ENCODE assay signal across 17 mouse cellular contexts in the genomic region with DNA sequence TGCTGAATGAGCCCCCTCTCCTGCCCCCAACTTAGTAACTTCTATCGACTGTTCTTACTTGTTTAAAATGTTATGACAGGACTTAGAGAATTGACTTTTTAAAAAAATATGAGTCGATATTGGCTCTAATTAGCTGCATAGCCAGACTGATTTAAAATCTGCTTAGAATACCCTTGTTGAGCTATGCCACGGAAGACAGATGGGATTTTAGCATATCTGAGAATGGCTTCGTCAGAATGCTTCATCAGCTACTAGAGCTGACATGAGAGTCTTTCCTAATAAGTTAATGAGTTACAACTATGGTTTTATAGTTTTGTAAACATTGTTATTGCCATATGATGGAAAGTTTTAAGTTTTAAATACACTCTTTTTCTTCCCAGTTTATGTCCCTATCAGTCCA. TPM values are rescaled to one million over a fixed set of nuclear protein-coding genes. Genes with fewer than 3 reads are reported as not detected.
DNase-seq lines count a peak whose midpoint lies in the region; ATAC-seq and TF ChIP-seq lines count a peak whose summit lies in the region.
"Had no signal": no experiment of that assay in that cellular context is flagged by ENCODE, and none has a peak within 500 bp of the region (broad histone marks: within the 10 kb centered on the region; RNA-seq: fewer than 3 reads in every experiment).

No protein-coding gene starts in this region.

- peaks cover 23% of the 10 kb centered on the region for H3K4me1 ChIP-seq in forebrain, postnatal 0 days (ENCODE audit: insufficient read depth)
- H3K4me1 ChIP-seq in forebrain, embryonic 13.5 days = peaks cover 38% of the 10 kb centered on the region
- H3K4me1 ChIP-seq in kidney, postnatal 0 days (replicated peaks; ENCODE audit: insufficient read depth, low read length) = peaks cover 25% of the 10 kb centered on the region

- no peak overlapping the region for H3K9ac ChIP-seq in forebrain, postnatal 0 days
- no peak overlapping the region for H3K9ac ChIP-seq in forebrain, embryonic 13.5 days
- no peak overlapping the region for H3K9ac ChIP-seq in kidney, postnatal 0 days (ENCODE audit: low read depth, low read length)
- H3K9ac ChIP-seq: heart, embryonic 13.5 days; hindbrain, embryonic 15.5 days had no signal

- H3K27ac ChIP-seq in forebrain, postnatal 0 days (ENCODE audit: low read depth, low read length) = no peak overlapping the region; the same call in 1 of the 2 replicates
- no peak overlapping the region for H3K27ac ChIP-seq in forebrain, embryonic 13.5 days
- peak overlapping the region; percentile 47; the same call in 1 of the 2 replicates for H3K27ac ChIP-seq in kidney, postnatal 0 days
- H3K27ac ChIP-seq: embryonic facial prominence, embryonic 10.5 days; heart, embryonic 13.5 days; hindbrain, embryonic 15.5 days had no signal

- H3K4me3 ChIP-seq in forebrain, postnatal 0 days (ENCODE audit: low read depth, low read length) = no peak overlapping the region
- no peak overlapping the region for H3K4me3 ChIP-seq in forebrain, embryonic 13.5 days
- no peak overlapping the region for H3K4me3 ChIP-seq in kidney, postnatal 0 days (replicated peaks; ENCODE audit: low read depth, low read length)
- H3K4me3 ChIP-seq: embryonic facial prominence, embryonic 10.5 days; erythroblast, embryonic 14.5 days; heart, embryonic 13.5 days; hindbrain, embryonic 15.5 days had no signal

- no peaks in the 10 kb centered on the region for H3K9me3 ChIP-seq in forebrain, postnatal 0 days (ENCODE audit: low read length)
- H3K9me3 ChIP-seq in forebrain, embryonic 13.5 days (replicated peaks) = no peaks in the 10 kb centered on the region
- H3K9me3 ChIP-seq in kidney, postnatal 0 days (replicated peaks; ENCODE audit: low read length) = no peaks in the 10 kb centered on the region
- H3K9me3 ChIP-seq: embryonic facial prominence, embryonic 10.5 days; G1E; heart, embryonic 13.5 days; hindbrain, embryonic 15.5 days had no signal

- no peak overlapping the region for H3K4me2 ChIP-seq in forebrain, postnatal 0 days (ENCODE audit: low read depth)
- no peak overlapping the region for H3K4me2 ChIP-seq in forebrain, embryonic 13.5 days
- no peak overlapping the region for H3K4me2 ChIP-seq in kidney, postnatal 0 days (ENCODE audit: low read length)
- H3K4me2 ChIP-seq: heart, embryonic 13.5 days; hindbrain, embryonic 15.5 days had no signal

- TF ChIP-seq POLR2A in brain, embryonic 14.5 days (IDR thresholded peaks at IDR 0.05; ENCODE audit: borderline replicate concordance, extremely low read depth, insufficient read depth, insufficient read length, poor library complexity, severe bottlenecking) = no peak

- 35% methylated on average over 4 of the region's 4 CpGs for WGBS in forebrain, postnatal 0 days
- WGBS in forebrain, embryonic 13.5 days = 62% methylated on average over 4 of the region's 4 CpGs
- 60% methylated on average over 4 of the region's 4 CpGs for WGBS in kidney, postnatal 0 days

- ATAC-seq in forebrain, postnatal 0 days = no peak
- ATAC-seq in forebrain, embryonic 13.5 days = no peak
- ATAC-seq in kidney, postnatal 0 days (replicated peaks; ENCODE audit: low FRiP score, low read depth) = no peak
- ATAC-seq: intestine, embryonic 16.5 days had no signal

- DNase-seq in forebrain, postnatal 0 days = peak; percentile 52
- DNase-seq in kidney, postnatal 0 days (ENCODE audit: low spot score) = no peak
- no peak for DNase-seq in kidney, adult 18-20 months
- peak; percentile 73 for DNase-seq in brain, embryonic 14.5 days (ENCODE audit: low read depth)
- DNase-seq in gastrocnemius, adult 18-20 months (ENCODE audit: low spot score) = no peak
- DNase-seq: adrenal gland, adult 8-10 months; cerebellum, adult 2 months; cerebellum, postnatal 10 days; gastrocnemius, postnatal 36 days; heart, postnatal 36 days had no signal

- no peak for TF ChIP-seq CTCF in forebrain, postnatal 0 days (IDR thresholded peaks at IDR 0.05; ENCODE audit: low read depth)
- no peak for TF ChIP-seq CTCF in kidney, postnatal 0 days (IDR thresholded peaks at IDR 0.05; ENCODE audit: low read depth)
- TF ChIP-seq CTCF in brain, embryonic 14.5 days (IDR thresholded peaks at IDR 0.05; ENCODE audit: borderline replicate concordance, extremely low read depth, insufficient read depth, insufficient read length) = no peak

- no peaks in the 10 kb centered on the region for H3K36me3 ChIP-seq in forebrain, postnatal 0 days (ENCODE audit: insufficient read depth)
- no peaks in the 10 kb centered on the region for H3K36me3 ChIP-seq in forebrain, embryonic 13.5 days (ENCODE audit: poor library complexity, severe bottlenecking)
- no peaks in the 10 kb centered on the region for H3K36me3 ChIP-seq in kidney, postnatal 0 days (ENCODE audit: insufficient read depth, low read length)
- H3K36me3 ChIP-seq: embryonic facial prominence, embryonic 10.5 days; G1E; heart, embryonic 13.5 days; hindbrain, embryonic 15.5 days had no signal

- H3K27me3 ChIP-seq in forebrain, postnatal 0 days (ENCODE audit: insufficient read depth, low read length) = no peaks in the 10 kb centered on the region
- no peaks in the 10 kb centered on the region for H3K27me3 ChIP-seq in forebrain, embryonic 13.5 days
- no peaks in the 10 kb centered on the region for H3K27me3 ChIP-seq in kidney, postnatal 0 days (ENCODE audit: insufficient read depth, low read length)
- H3K27me3 ChIP-seq: heart, embryonic 13.5 days; hindbrain, embryonic 15.5 days had no signal

RNA-seq across cellular contexts. Expression of gene Ncoa3, which starts 32.2 kb away (rescaled TPM):
- total RNA-seq in forebrain, postnatal 0 days (2014; rRNA removed) = 19.8 and 24.1 TPM in 2 replicates
- polyA plus RNA-seq in forebrain, postnatal 0 days (2015; fragmentation: Nextera tagmentation; extraction: Ambion mirVana) = 6.6 and 9.8 TPM in 2 replicates
- polyA plus RNA-seq in forebrain, embryonic 13.5 days (2015; fragmentation: Nextera tagmentation; extraction: Ambion mirVana) = 9.1 and 9.7 TPM in 2 replicates
- 14.6 and 15.9 TPM in 2 replicates for polyA plus RNA-seq in kidney, postnatal 0 days (2015; fragmentation: Nextera tagmentation; extraction: Ambion mirVana)
- 20.4 and 28.5 TPM in 2 replicates for polyA plus RNA-seq in brain, embryonic 14.5 days (2012; rRNA removed)
- 10 to 100 TPM; 14.6 to 20.4 TPM for total RNA-seq in gastrocnemius, adult 18-20 months (2021)

Comparison
In these comparisons a context has a peak if more than half of its experiments do, and no peak if none do; other contexts are left out.
1. DNase-seq: peak in forebrain, postnatal 0 days (single experiment) and brain, embryonic 14.5 days (single experiment); none in kidney, postnatal 0 days (single experiment), kidney, adult 18-20 months (single experiment) and gastrocnemius, adult 18-20 months (single experiment).